Mouse (Mus musculus): Measurements from ENCODE around the gene Esrra.

Gene Esrra

GRCm38 (mm10) chr19:6921647-6922567 is at the start of gene Esrra:
TSS of gene Esrra (minus strand) at chr19:6921813.
- peak; percentile 100 for DNase-seq (ENCODE audit: low read depth)

- DNase-seq (ENCODE audit: low read depth), result no peak
These were observed 49.0 kb upstream of the Esrra start for GRCm38 (mm10) chr19:6970460-6971085.

- DNase-seq (ENCODE audit: low read depth), result no peak
These were observed 48.2 kb upstream of the Esrra start for GRCm38 (mm10) chr19:6969665-6970381.

GRCm38 (mm10) chr19:6969291-6969664 is 47.7 kb upstream of the Esrra start:
- DNase-seq (ENCODE audit: low read depth), result no peak

- DNase-seq (ENCODE audit: low read depth), result no peak
These were observed 47.1 kb upstream of the Esrra start for GRCm38 (mm10) chr19:6968491-6969271.

GRCm38 (mm10) chr19:6956461-6956860 is 34.8 kb upstream of the Esrra start:
- DNase-seq (ENCODE audit: low read depth), result no peak

- no peak for DNase-seq (ENCODE audit: low read depth)
These were observed 33.8 kb upstream of the Esrra start for GRCm38 (mm10) chr19:6955424-6955823.

- no peak for DNase-seq (ENCODE audit: low read depth)
These were observed 32.4 kb upstream of the Esrra start for GRCm38 (mm10) chr19:6954046-6954445.

- DNase-seq (ENCODE audit: low read depth), result no peak
These were observed 31.1 kb upstream of the Esrra start for GRCm38 (mm10) chr19:6952712-6953037.

GRCm38 (mm10) chr19:6951994-6952711 is 30.5 kb upstream of the Esrra start:
- no peak for DNase-seq (ENCODE audit: low read depth)

- DNase-seq (ENCODE audit: low read depth), result peak; percentile 79
These were observed 29.9 kb upstream of the Esrra start for GRCm38 (mm10) chr19:6951381-6951968.

GRCm38 (mm10) chr19:6950613-6951153 is 29.1 kb upstream of the Esrra start:
- no peak for DNase-seq (ENCODE audit: low read depth)

- no peak for DNase-seq (ENCODE audit: low read depth)
These were observed 28.3 kb upstream of the Esrra start for GRCm38 (mm10) chr19:6949951-6950350.

- DNase-seq (ENCODE audit: low read depth), result no peak
These were observed 27.9 kb upstream of the Esrra start for GRCm38 (mm10) chr19:6949532-6949931.

GRCm38 (mm10) chr19:6948186-6948585 is 26.6 kb upstream of the Esrra start:
- DNase-seq (ENCODE audit: low read depth), result no peak

- no peak for DNase-seq (ENCODE audit: low read depth)
These were observed 26.1 kb upstream of the Esrra start for GRCm38 (mm10) chr19:6947742-6948141.

GRCm38 (mm10) chr19:6943709-6944108 is 22.1 kb upstream of the Esrra start:
- no peak for DNase-seq (ENCODE audit: low read depth)

- DNase-seq (ENCODE audit: low read depth), result no peak
These were observed 21.2 kb upstream of the Esrra start for GRCm38 (mm10) chr19:6942764-6943163.

GRCm38 (mm10) chr19:6942249-6942691 is 20.7 kb upstream of the Esrra start, which contains the start of gene Gpr137:
TSS of gene Gpr137 (minus strand) at chr19:6942480.
- peak; percentile 89 for DNase-seq (ENCODE audit: low read depth)

Data from c-Kit-positive CD71-positive TER-119-negative erythroid progenitor cells, embryonic 14.5 days (primary cell).